Mouse (Mus musculus): Measurements from ENCODE around the gene Mapk1ip1l.

Mapk1ip1l gene

GRCm38 (mm10) chr14:47361418-47361817 is 63.4 kb downstream of the Mapk1ip1l start:
- DNase-seq (ENCODE audit: low spot score): no peak

- no peak for DNase-seq (ENCODE audit: low spot score)
Measured at GRCm38 (mm10) chr14:47361899-47362298, 63.8 kb downstream of the Mapk1ip1l start.

- no peak for DNase-seq (ENCODE audit: low spot score)
Measured at GRCm38 (mm10) chr14:47364742-47365449, 66.8 kb downstream of the Mapk1ip1l start.

GRCm38 (mm10) chr14:47366881-47367321 is 68.8 kb downstream of the Mapk1ip1l start:
- DNase-seq (ENCODE audit: low spot score): peak; percentile 32

GRCm38 (mm10) chr14:47367461-47367860 is 69.4 kb downstream of the Mapk1ip1l start, which contains the start of gene Lgals3:
Gene Lgals3 (plus strand): TSS chr14:47367751.
- no peak for DNase-seq (ENCODE audit: low spot score)

- DNase-seq (ENCODE audit: low spot score): no peak
Measured at GRCm38 (mm10) chr14:47369741-47370140, 71.7 kb downstream of the Mapk1ip1l start.

- no peak for DNase-seq (ENCODE audit: low spot score)
Measured at GRCm38 (mm10) chr14:47370790-47371189, 72.7 kb downstream of the Mapk1ip1l start.

GRCm38 (mm10) chr14:47371689-47372088 is 73.6 kb downstream of the Mapk1ip1l start:
- DNase-seq (ENCODE audit: low spot score): no peak

Data from ovary, adult 18-20 months (tissue).